Mouse (Mus musculus): ENCODE measurements at regions not wholly inside any gene's neighbourhood (a gene's known extent, or its start where the extent isn't known, plus 50 kb on each side); places are given as distances from the start of the nearest gene placed in this dataset.

GRCm38 (mm10) chr12:9176198-9176597 lies 146.4 kb downstream of the Ttc32 start:
- no peaks in the 10 kb centered on the region for H3K4me1 ChIP-seq (replicated peaks)
- H3K27me3 ChIP-seq: no peaks in the 10 kb centered on the region
- H3K4me2 ChIP-seq: no peak overlapping the region
- H3K4me3 ChIP-seq (replicated peaks): no peak overlapping the region
- DNase-seq (no peak), ATAC-seq (ENCODE audit: low read depth) (no peak)
- H3K27ac ChIP-seq: no peak overlapping the region
- 54% methylated on average over 2 of the region's 2 CpGs for WGBS (ENCODE audit: insufficient replicate concordance)
- no peaks in the 10 kb centered on the region for H3K36me3 ChIP-seq
- no peaks in the 10 kb centered on the region for H3K9me3 ChIP-seq (replicated peaks)
- H3K9ac ChIP-seq: no peak overlapping the region

- H3K36me3 ChIP-seq: no peaks in the 10 kb centered on the region
- WGBS (ENCODE audit: insufficient replicate concordance): 60% methylated on average over 4 of the region's 4 CpGs
These were observed 148.8 kb downstream of the Ttc32 start for GRCm38 (mm10) chr12:9178626-9179025.

GRCm38 (mm10) chr12:9180677-9181076 lies 150.9 kb downstream of the Ttc32 start:
- Histone ChIP-seq H3K27ac (no peak overlapping the region), H3K27me3 (no peaks in the 10 kb centered on the region), H3K9ac (no peak overlapping the region), H3K9me3 (replicated peaks) (no peaks in the 10 kb centered on the region), H3K4me2 (no peak overlapping the region), H3K36me3 (no peaks in the 10 kb centered on the region), H3K4me3 (replicated peaks) (no peak overlapping the region), H3K4me1 (replicated peaks) (no peaks in the 10 kb centered on the region)
- DNase-seq (no peak), ATAC-seq (ENCODE audit: low read depth) (no peak)
- 54% methylated on average over 4 of the region's 4 CpGs for WGBS (ENCODE audit: insufficient replicate concordance)

More at GRCm38 (mm10) chr12:9178626-9179025, 148.8 kb downstream of the Ttc32 start:
- H3K4me2 ChIP-seq: no peak overlapping the region
- no peak overlapping the region for H3K4me3 ChIP-seq (replicated peaks)
- no peak overlapping the region for H3K9ac ChIP-seq
- no peaks in the 10 kb centered on the region for H3K27me3 ChIP-seq
- no peaks in the 10 kb centered on the region for H3K4me1 ChIP-seq (replicated peaks)
- no peaks in the 10 kb centered on the region for H3K9me3 ChIP-seq (replicated peaks)
- H3K27ac ChIP-seq: no peak overlapping the region
- ATAC-seq (ENCODE audit: low read depth): no peak
- no peak for DNase-seq

GRCm38 (mm10) chr12:9191721-9192120 lies 161.9 kb downstream of the Ttc32 start:
- no peaks in the 10 kb centered on the region for H3K4me1 ChIP-seq (replicated peaks)
- no peak overlapping the region for H3K9ac ChIP-seq
- DNase-seq (no peak), ATAC-seq (ENCODE audit: low read depth) (no peak)
- H3K9me3 ChIP-seq (replicated peaks): no peaks in the 10 kb centered on the region
- no peak overlapping the region for H3K4me3 ChIP-seq (replicated peaks)
- H3K27ac ChIP-seq: no peak overlapping the region
- H3K4me2 ChIP-seq: no peak overlapping the region
- H3K36me3 ChIP-seq: no peaks in the 10 kb centered on the region
- WGBS (ENCODE audit: insufficient replicate concordance): 56% methylated on average over 5 of the region's 5 CpGs
- no peaks in the 10 kb centered on the region for H3K27me3 ChIP-seq

- DNase-seq: no peak
- Histone ChIP-seq H3K4me3 (replicated peaks) (no peak overlapping the region), H3K9me3 (replicated peaks) (no peaks in the 10 kb centered on the region), H3K4me2 (no peak overlapping the region), H3K27me3 (no peaks in the 10 kb centered on the region), H3K27ac (no peak overlapping the region), H3K9ac (no peak overlapping the region), H3K4me1 (replicated peaks) (no peaks in the 10 kb centered on the region), H3K36me3 (no peaks in the 10 kb centered on the region)
- no peak for ATAC-seq (ENCODE audit: low read depth)
- WGBS (ENCODE audit: insufficient replicate concordance): 73% methylated on average over 2 of the region's 2 CpGs
These were observed 169.5 kb downstream of the Ttc32 start for GRCm38 (mm10) chr12:9199321-9199720.

GRCm38 (mm10) chr12:9212211-9212610 lies 182.4 kb downstream of the Ttc32 start:
- H3K4me3 ChIP-seq (replicated peaks): no peak overlapping the region
- no peaks in the 10 kb centered on the region for H3K36me3 ChIP-seq
- no peaks in the 10 kb centered on the region for H3K27me3 ChIP-seq
- no peak overlapping the region for H3K27ac ChIP-seq
- no peaks in the 10 kb centered on the region for H3K4me1 ChIP-seq (replicated peaks)
- DNase-seq (no peak), ATAC-seq (ENCODE audit: low read depth) (no peak)
- no peak overlapping the region for H3K9ac ChIP-seq
- no peaks in the 10 kb centered on the region for H3K9me3 ChIP-seq (replicated peaks)
- no peak overlapping the region for H3K4me2 ChIP-seq
- WGBS (ENCODE audit: insufficient replicate concordance): 55% methylated on average over 1 of the region's 1 CpGs

GRCm38 (mm10) chr12:9224971-9225370 lies 195.2 kb downstream of the Ttc32 start:
- Histone ChIP-seq H3K36me3 (no peaks in the 10 kb centered on the region), H3K9me3 (replicated peaks) (no peaks in the 10 kb centered on the region), H3K27me3 (no peaks in the 10 kb centered on the region), H3K27ac (no peak overlapping the region), H3K4me1 (replicated peaks) (no peaks in the 10 kb centered on the region), H3K4me2 (no peak overlapping the region), H3K9ac (no peak overlapping the region), H3K4me3 (replicated peaks) (no peak overlapping the region)
- DNase-seq (no peak), ATAC-seq (ENCODE audit: low read depth) (no peak)
- 52% methylated on average over 5 of the region's 5 CpGs for WGBS (ENCODE audit: insufficient replicate concordance)

- DNase-seq (no peak), ATAC-seq (ENCODE audit: low read depth) (no peak)
- Histone ChIP-seq H3K9me3 (replicated peaks) (no peaks in the 10 kb centered on the region), H3K4me1 (replicated peaks) (no peaks in the 10 kb centered on the region), H3K27me3 (no peaks in the 10 kb centered on the region), H3K36me3 (no peaks in the 10 kb centered on the region), H3K9ac (no peak overlapping the region), H3K4me3 (replicated peaks) (no peak overlapping the region), H3K27ac (no peak overlapping the region), H3K4me2 (no peak overlapping the region)
- WGBS (ENCODE audit: insufficient replicate concordance): 53% methylated on average over 5 of the region's 5 CpGs
These were observed 198.1 kb downstream of the Ttc32 start for GRCm38 (mm10) chr12:9227901-9228300.

GRCm38 (mm10) chr12:9228486-9228885 lies 198.7 kb downstream of the Ttc32 start:
- no peak for ATAC-seq (ENCODE audit: low read depth)
- Histone ChIP-seq H3K27ac (no peak overlapping the region), H3K36me3 (no peaks in the 10 kb centered on the region), H3K4me1 (replicated peaks) (no peaks in the 10 kb centered on the region), H3K4me3 (replicated peaks) (no peak overlapping the region), H3K9ac (no peak overlapping the region), H3K4me2 (no peak overlapping the region), H3K9me3 (replicated peaks) (no peaks in the 10 kb centered on the region), H3K27me3 (no peaks in the 10 kb centered on the region)
- no peak for DNase-seq
- 51% methylated on average over 2 of the region's 2 CpGs for WGBS (ENCODE audit: insufficient replicate concordance)

- no peak overlapping the region for H3K4me3 ChIP-seq (replicated peaks)
- no peaks in the 10 kb centered on the region for H3K9me3 ChIP-seq (replicated peaks)
- H3K4me2 ChIP-seq: no peak overlapping the region
- DNase-seq (no peak), ATAC-seq (ENCODE audit: low read depth) (no peak)
- no peaks in the 10 kb centered on the region for H3K4me1 ChIP-seq (replicated peaks)
- no peaks in the 10 kb centered on the region for H3K36me3 ChIP-seq
- H3K27me3 ChIP-seq: no peaks in the 10 kb centered on the region
- 65% methylated on average over 4 of the region's 4 CpGs for WGBS (ENCODE audit: insufficient replicate concordance)
- H3K9ac ChIP-seq: no peak overlapping the region
- H3K27ac ChIP-seq: no peak overlapping the region
These were observed 200.2 kb downstream of the Ttc32 start for GRCm38 (mm10) chr12:9229981-9230380.

- Histone ChIP-seq H3K36me3 (no peaks in the 10 kb centered on the region), H3K27me3 (no peaks in the 10 kb centered on the region), H3K27ac (no peak overlapping the region), H3K4me2 (no peak overlapping the region), H3K4me3 (replicated peaks) (no peak overlapping the region), H3K9me3 (replicated peaks) (no peaks in the 10 kb centered on the region), H3K9ac (no peak overlapping the region), H3K4me1 (replicated peaks) (no peaks in the 10 kb centered on the region)
- DNase-seq (no peak), ATAC-seq (ENCODE audit: low read depth) (no peak)
- WGBS (ENCODE audit: insufficient replicate concordance): 67% methylated on average over 5 of the region's 5 CpGs
These were observed 200.8 kb downstream of the Ttc32 start for GRCm38 (mm10) chr12:9230576-9230975.

- DNase-seq (no peak), ATAC-seq (ENCODE audit: low read depth) (no peak)
- no peak overlapping the region for H3K27ac ChIP-seq
- H3K4me1 ChIP-seq (replicated peaks): no peaks in the 10 kb centered on the region
- H3K36me3 ChIP-seq: no peaks in the 10 kb centered on the region
- H3K9me3 ChIP-seq (replicated peaks): no peaks in the 10 kb centered on the region
- H3K4me2 ChIP-seq: no peak overlapping the region
- no peaks in the 10 kb centered on the region for H3K27me3 ChIP-seq
- H3K9ac ChIP-seq: no peak overlapping the region
- no peak overlapping the region for H3K4me3 ChIP-seq (replicated peaks)
These were observed 202.6 kb downstream of the Ttc32 start for GRCm38 (mm10) chr12:9232431-9232830.

- Histone ChIP-seq H3K9ac (no peak overlapping the region), H3K4me3 (replicated peaks) (no peak overlapping the region), H3K27ac (no peak overlapping the region), H3K4me1 (replicated peaks) (no peaks in the 10 kb centered on the region), H3K4me2 (no peak overlapping the region), H3K27me3 (no peaks in the 10 kb centered on the region), H3K9me3 (replicated peaks) (no peaks in the 10 kb centered on the region), H3K36me3 (no peaks in the 10 kb centered on the region)
- no peak for ATAC-seq (ENCODE audit: low read depth)
- WGBS (ENCODE audit: insufficient replicate concordance): 48% methylated on average over 4 of the region's 4 CpGs
- no peak for DNase-seq
These were observed 206.1 kb downstream of the Ttc32 start for GRCm38 (mm10) chr12:9235866-9236265.
